ENCODE assay signal across 10 mouse cellular contexts in genomic region chr13:94212716-94213115, GRCm38 (mm10).
DNase-seq lines count a peak whose midpoint lies in the region; ATAC-seq and TF ChIP-seq lines count a peak whose summit lies in the region.
"Had no signal": no experiment of that assay in that cellular context is flagged by ENCODE, and none has a peak within 500 bp of the region (broad histone marks: within the 10 kb centered on the region; RNA-seq: fewer than 3 reads in every experiment).

No protein-coding gene starts in this region.

- H3K9me3 ChIP-seq in intestine, postnatal 0 days (ENCODE audit: control insufficient read depth): no peaks in the 10 kb centered on the region
- no peaks in the 10 kb centered on the region for H3K9me3 ChIP-seq in intestine, embryonic 15.5 days
- no peaks in the 10 kb centered on the region for H3K9me3 ChIP-seq in lung, embryonic 14.5 days (ENCODE audit: low read depth, low read length)

- WGBS in intestine, postnatal 0 days: 88% methylated on average over 2 of the region's 2 CpGs
- 88% methylated on average over 2 of the region's 2 CpGs for WGBS in intestine, embryonic 15.5 days
- 83% methylated on average over 2 of the region's 2 CpGs for WGBS in lung, embryonic 14.5 days

- no peaks in the 10 kb centered on the region for H3K4me1 ChIP-seq in intestine, postnatal 0 days (replicated peaks; ENCODE audit: control insufficient read depth, insufficient read depth, low read length)
- H3K4me1 ChIP-seq in intestine, embryonic 15.5 days (replicated peaks): no peaks in the 10 kb centered on the region
- H3K4me1 ChIP-seq in lung, embryonic 14.5 days (ENCODE audit: insufficient read depth): peaks cover 3% of the 10 kb centered on the region; the same call in 1 of the 2 replicates

- no peaks in the 10 kb centered on the region for H3K27me3 ChIP-seq in intestine, postnatal 0 days (replicated peaks; ENCODE audit: control insufficient read depth, insufficient read depth, low read length)
- H3K27me3 ChIP-seq in intestine, embryonic 15.5 days (replicated peaks): no peaks in the 10 kb centered on the region
- H3K27me3 ChIP-seq in lung, embryonic 14.5 days (ENCODE audit: insufficient read depth, low read length): no peaks in the 10 kb centered on the region

- TF ChIP-seq CTCF in intestine, postnatal 0 days (IDR thresholded peaks at IDR 0.05; ENCODE audit: low read depth): peak; percentile 57
- TF ChIP-seq CTCF in lung, embryonic 14.5 days (IDR thresholded peaks at IDR 0.05; ENCODE audit: low read depth): peak; percentile 49

- peaks cover 12% of the 10 kb centered on the region for H3K36me3 ChIP-seq in intestine, postnatal 0 days (ENCODE audit: control insufficient read depth, insufficient read depth)
- H3K36me3 ChIP-seq in intestine, embryonic 15.5 days: peaks cover 5% of the 10 kb centered on the region; the same call in 1 of the 2 replicates
- peaks cover 7% of the 10 kb centered on the region; the same call in 1 of the 2 replicates for H3K36me3 ChIP-seq in lung, embryonic 14.5 days (ENCODE audit: insufficient read depth)

- no peak for ATAC-seq in intestine, postnatal 0 days
- ATAC-seq in intestine, embryonic 15.5 days: no peak
- no peak for ATAC-seq in lung, embryonic 14.5 days (ENCODE audit: insufficient read depth)
- ATAC-seq in megakaryocyte progenitor cell, adult 5-6 weeks (replicated peaks; ENCODE audit: poor library complexity): 0 out of 2 replicates have a peak, but pooled peaks have one; percentile 34

- no peak overlapping the region for H3K27ac ChIP-seq in intestine, postnatal 0 days (ENCODE audit: low read depth, low read length)
- H3K27ac ChIP-seq in intestine, embryonic 15.5 days: no peak overlapping the region
- H3K27ac ChIP-seq in lung, embryonic 14.5 days (ENCODE audit: low read depth): no peak overlapping the region
- H3K27ac ChIP-seq: hindbrain, embryonic 14.5 days had no signal

- peak; percentile 34 for DNase-seq in lung, embryonic 14.5 days
- no peak for DNase-seq in lung, adult 18-20 months
- DNase-seq in ZHBTc4 (ENCODE audit: low read depth, low spot score): peak; percentile 33
- no peak for DNase-seq in adrenal gland, postnatal 14 days
- DNase-seq: retina, postnatal 1 day; thymus, adult 18-20 months had no signal

- no peak overlapping the region for H3K9ac ChIP-seq in intestine, postnatal 0 days (ENCODE audit: low read depth, low read length)
- no peak overlapping the region for H3K9ac ChIP-seq in intestine, embryonic 15.5 days
- H3K9ac ChIP-seq in lung, embryonic 14.5 days: no peak overlapping the region
- H3K9ac ChIP-seq: hindbrain, embryonic 14.5 days had no signal

- H3K4me3 ChIP-seq in intestine, postnatal 0 days (ENCODE audit: low read depth, low read length): no peak overlapping the region
- H3K4me3 ChIP-seq in intestine, embryonic 15.5 days (replicated peaks): no peak overlapping the region
- H3K4me3 ChIP-seq in lung, embryonic 14.5 days (ENCODE audit: low read depth, low read length): no peak overlapping the region

- no peak overlapping the region for H3K4me2 ChIP-seq in intestine, postnatal 0 days (replicated peaks; ENCODE audit: low read depth)
- no peak overlapping the region for H3K4me2 ChIP-seq in intestine, embryonic 15.5 days (replicated peaks)
- H3K4me2 ChIP-seq in lung, embryonic 14.5 days: no peak overlapping the region
- H3K4me2 ChIP-seq: hindbrain, embryonic 14.5 days had no signal

Comparison
In these comparisons a context has a peak if more than half of its experiments do, and no peak if none do; other contexts are left out.
1. DNase-seq: peak in lung, embryonic 14.5 days (single experiment) and ZHBTc4 (single experiment); none in lung, adult 18-20 months (0 of 2) and adrenal gland, postnatal 14 days (single experiment).